Mouse (Mus musculus): Measurements from ENCODE around the gene March6. TPM values are rescaled to one million over a fixed set of nuclear protein-coding genes. Genes with fewer than 3 reads are reported as not detected.
A peak's percentile ranks its signal among the peaks of the same experiment; 100 is the strongest.

Gene March6
- polyA plus RNA-seq, 1 experiment from 2014 or later = 21.7 TPM

DNA sequence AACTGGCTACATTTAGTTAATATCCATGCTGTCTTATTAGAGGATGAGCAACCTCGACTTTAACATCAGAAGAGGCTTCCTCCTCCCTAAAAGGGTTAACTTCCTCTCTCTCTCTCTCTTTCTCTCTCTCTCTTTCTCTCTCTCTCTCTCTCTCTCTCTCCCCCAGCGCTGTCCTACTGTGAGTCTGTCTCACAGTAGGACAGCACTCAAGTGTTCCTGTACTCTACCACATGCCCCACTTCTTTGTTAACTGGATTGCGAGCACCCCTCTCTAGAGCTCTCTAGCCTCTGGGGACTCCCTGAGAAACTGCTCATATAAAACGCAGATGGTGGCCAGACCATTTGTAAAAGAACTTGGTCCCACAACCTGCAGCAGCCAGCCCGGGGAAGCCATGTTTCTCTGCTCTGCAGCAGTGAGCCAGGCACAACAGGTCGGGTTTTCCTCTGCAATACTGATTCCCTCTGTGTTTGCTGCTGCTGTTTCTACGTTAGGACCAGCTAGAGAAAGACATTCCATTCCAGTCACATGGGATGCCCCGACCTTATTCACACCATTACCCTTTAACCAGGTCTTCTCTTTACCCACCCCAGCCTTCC, 4.5 kb upstream of the March6 start:
- ATAC-seq = no peak
- Histone ChIP-seq H3K4me1 (ENCODE audit: control insufficient read depth, insufficient read depth, low read length) (no peaks in the 10 kb centered on the region), H3K9me3 (ENCODE audit: control insufficient read depth, low read length) (no peaks in the 10 kb centered on the region), H3K27ac (ENCODE audit: low read length) (no peak overlapping the region), H3K27me3 (replicated peaks; ENCODE audit: control insufficient read depth, insufficient read depth, low read length) (no peaks in the 10 kb centered on the region), H3K4me3 (ENCODE audit: low read length) (no peak overlapping the region), H3K36me3 (ENCODE audit: control insufficient read depth, insufficient read depth, low read length) (no peaks in the 10 kb centered on the region), H3K9ac (ENCODE audit: low read depth, low read length) (no peak overlapping the region), H3K4me2 (ENCODE audit: low read depth, low read length) (no peak overlapping the region)
- WGBS = 28% methylated on average over 8 of the region's 8 CpGs

- Histone ChIP-seq H3K27ac (ENCODE audit: low read length) (no peak overlapping the region), H3K36me3 (ENCODE audit: control insufficient read depth, insufficient read depth, low read length) (no peaks in the 10 kb centered on the region), H3K4me3 (ENCODE audit: low read length) (no peak overlapping the region), H3K4me2 (ENCODE audit: low read depth, low read length) (no peak overlapping the region), H3K4me1 (ENCODE audit: control insufficient read depth, insufficient read depth, low read length) (no peaks in the 10 kb centered on the region; the same call in 1 of the 2 replicates), H3K9ac (ENCODE audit: low read depth, low read length) (no peak overlapping the region), H3K27me3 (replicated peaks; ENCODE audit: control insufficient read depth, insufficient read depth, low read length) (no peaks in the 10 kb centered on the region), H3K9me3 (ENCODE audit: control insufficient read depth, low read length) (no peaks in the 10 kb centered on the region)
- WGBS = 82% methylated on average over 7 of the region's 7 CpGs
- no peak for ATAC-seq
Measured at GRCm38 (mm10) chr15:31534421-31535258, 3.8 kb upstream of the March6 start.

GRCm38 (mm10) chr15:31533529-31533928, 2.7 kb upstream of the March6 start:
- no peaks in the 10 kb centered on the region for H3K27me3 ChIP-seq (replicated peaks; ENCODE audit: control insufficient read depth, insufficient read depth, low read length)
- no peak overlapping the region for H3K4me3 ChIP-seq (ENCODE audit: low read length)
- peaks cover 4% of the 10 kb centered on the region for H3K4me1 ChIP-seq (ENCODE audit: control insufficient read depth, insufficient read depth, low read length)
- H3K27ac ChIP-seq (ENCODE audit: low read length) = no peak overlapping the region
- ATAC-seq = no peak
- H3K4me2 ChIP-seq (ENCODE audit: low read depth, low read length) = no peak overlapping the region
- H3K9me3 ChIP-seq (ENCODE audit: control insufficient read depth, low read length) = no peaks in the 10 kb centered on the region
- H3K9ac ChIP-seq (ENCODE audit: low read depth, low read length) = no peak overlapping the region
- 81% methylated on average over 2 of the region's 2 CpGs for WGBS
- H3K36me3 ChIP-seq (ENCODE audit: control insufficient read depth, insufficient read depth, low read length) = no peaks in the 10 kb centered on the region

DNA sequence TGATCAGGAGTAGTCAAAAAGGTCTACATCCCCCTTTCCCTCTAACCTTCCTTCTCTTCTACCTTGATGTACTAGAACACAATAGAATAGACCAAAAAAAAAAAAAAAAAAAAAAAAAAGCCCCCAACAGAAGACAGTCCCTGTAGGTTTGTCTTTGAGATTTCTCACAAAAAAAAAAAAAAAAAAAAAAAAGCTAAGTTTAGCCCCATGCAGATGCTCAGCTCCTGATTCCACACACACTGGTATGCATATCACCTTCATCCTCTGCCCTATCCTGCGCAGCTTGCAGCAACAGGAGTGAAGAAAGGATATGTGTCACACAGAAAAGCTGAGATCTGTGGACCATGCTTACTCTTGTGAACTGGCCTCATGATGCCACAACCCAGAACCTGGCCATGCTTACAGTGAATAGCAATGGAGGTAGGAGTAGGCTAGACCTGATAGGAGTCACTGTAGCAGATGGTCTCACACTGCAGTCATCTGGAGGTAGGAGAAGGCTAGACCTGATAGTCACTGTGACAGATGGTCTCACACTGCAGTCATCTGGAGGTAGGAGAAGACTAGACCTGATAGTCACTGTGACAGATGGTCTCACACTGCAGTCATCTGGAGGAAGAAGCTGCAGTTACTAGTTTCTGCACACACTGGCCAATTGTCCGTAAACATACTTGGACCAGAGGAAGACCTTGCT, 1.6 kb upstream of the March6 start:
- Histone ChIP-seq H3K9me3 (ENCODE audit: control insufficient read depth, low read length) (no peaks in the 10 kb centered on the region), H3K4me3 (ENCODE audit: low read length) (no peak overlapping the region), H3K4me2 (ENCODE audit: low read depth, low read length) (no peak overlapping the region), H3K27ac (ENCODE audit: low read length) (no peak overlapping the region), H3K4me1 (ENCODE audit: control insufficient read depth, insufficient read depth, low read length) (peaks cover 4% of the 10 kb centered on the region), H3K9ac (ENCODE audit: low read depth, low read length) (no peak overlapping the region), H3K36me3 (ENCODE audit: control insufficient read depth, insufficient read depth, low read length) (no peaks in the 10 kb centered on the region), H3K27me3 (replicated peaks; ENCODE audit: control insufficient read depth, insufficient read depth, low read length) (no peaks in the 10 kb centered on the region)
- WGBS = 92% methylated on average over 2 of the region's 2 CpGs
- no peak for ATAC-seq

DNA sequence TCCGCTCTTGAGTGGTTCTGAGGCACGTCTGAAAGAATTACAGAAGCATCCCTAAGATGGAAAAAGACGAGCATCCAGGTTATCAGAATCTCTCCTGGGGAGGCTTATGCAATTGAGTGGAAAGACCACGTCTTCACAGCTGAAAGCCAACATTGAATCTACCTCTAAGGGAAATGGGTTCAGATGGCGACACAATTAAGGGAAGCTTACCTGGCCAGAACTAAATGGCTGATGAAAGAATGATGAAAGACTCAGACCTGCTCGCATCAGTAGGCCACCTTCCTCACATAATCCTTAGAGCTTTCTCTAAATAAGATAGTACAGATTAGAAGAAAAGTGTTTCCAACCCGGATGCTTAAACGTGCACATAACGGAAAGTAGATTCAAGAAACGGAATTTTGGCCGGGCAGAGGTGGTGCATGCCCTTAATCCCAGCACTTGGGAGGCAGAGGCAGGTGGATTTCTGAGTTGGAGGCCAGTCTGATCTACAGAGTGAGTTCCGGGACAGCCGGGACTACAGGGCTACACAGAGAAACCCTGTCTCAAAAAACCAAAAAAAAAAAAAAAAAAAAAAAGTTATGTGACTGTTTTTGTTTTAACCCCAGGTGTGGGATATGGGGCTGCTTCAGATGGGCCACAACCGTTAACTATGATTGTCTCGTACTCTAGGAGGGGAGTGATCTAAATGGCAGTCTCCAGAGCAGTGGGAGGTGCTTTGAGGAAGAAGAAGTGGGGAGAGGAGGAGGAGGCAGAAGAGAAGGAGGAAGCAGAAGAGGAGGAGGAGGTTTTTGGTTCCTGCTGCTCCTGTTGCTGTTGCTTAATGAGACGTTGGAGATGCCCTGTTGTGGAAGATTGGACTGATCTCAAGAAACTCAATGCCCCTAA, 835 bp upstream of the March6 start:
- no peaks in the 10 kb centered on the region for H3K9me3 ChIP-seq (ENCODE audit: control insufficient read depth, low read length)
- no peaks in the 10 kb centered on the region for H3K36me3 ChIP-seq (ENCODE audit: control insufficient read depth, insufficient read depth, low read length)
- peak overlapping the region; percentile 87 for H3K9ac ChIP-seq (ENCODE audit: low read depth, low read length)
- peaks cover 4% of the 10 kb centered on the region for H3K4me1 ChIP-seq (ENCODE audit: control insufficient read depth, insufficient read depth, low read length)
- H3K4me3 ChIP-seq (ENCODE audit: low read length) = peak overlapping the region; percentile 91
- no peaks in the 10 kb centered on the region for H3K27me3 ChIP-seq (replicated peaks; ENCODE audit: control insufficient read depth, insufficient read depth, low read length)
- ATAC-seq = peak; percentile 6; the same call in 1 of the 2 replicates
- WGBS = 18% methylated on average over 16 of the region's 16 CpGs
- H3K4me2 ChIP-seq (ENCODE audit: low read depth, low read length) = peak overlapping the region; percentile 62
- peak overlapping the region; percentile 95 for H3K27ac ChIP-seq (ENCODE audit: low read length)

- H3K4me2 ChIP-seq (ENCODE audit: low read depth, low read length) = peak overlapping the region; percentile 77
- no peaks in the 10 kb centered on the region for H3K36me3 ChIP-seq (ENCODE audit: control insufficient read depth, insufficient read depth, low read length)
- WGBS = under 1% methylated on average over 54 of the region's 56 CpGs
Measured at GRCm38 (mm10) chr15:31529811-31530658, 818 bp downstream of the March6 start.

GRCm38 (mm10) chr15:31529103-31529502, 1.8 kb downstream of the March6 start:
- Histone ChIP-seq H3K27me3 (replicated peaks; ENCODE audit: control insufficient read depth, insufficient read depth, low read length) (no peaks in the 10 kb centered on the region), H3K4me1 (ENCODE audit: control insufficient read depth, insufficient read depth, low read length) (peaks cover 4% of the 10 kb centered on the region), H3K36me3 (ENCODE audit: control insufficient read depth, insufficient read depth, low read length) (no peaks in the 10 kb centered on the region), H3K4me3 (ENCODE audit: low read length) (peak overlapping the region; percentile 91), H3K9me3 (ENCODE audit: control insufficient read depth, low read length) (no peaks in the 10 kb centered on the region), H3K27ac (ENCODE audit: low read length) (no peak overlapping the region), H3K4me2 (ENCODE audit: low read depth, low read length) (peak overlapping the region; percentile 77), H3K9ac (ENCODE audit: low read depth, low read length) (no peak overlapping the region)
- 17% methylated on average over 6 of the region's 6 CpGs for WGBS
- no peak for ATAC-seq

More at GRCm38 (mm10) chr15:31529811-31530658, 818 bp downstream of the March6 start:
- H3K9ac ChIP-seq (ENCODE audit: low read depth, low read length) = peak overlapping the region; percentile 96
- ATAC-seq = peak; percentile 54
- peak overlapping the region; percentile 95 for H3K27ac ChIP-seq (ENCODE audit: low read length)
- no peaks in the 10 kb centered on the region for H3K9me3 ChIP-seq (ENCODE audit: control insufficient read depth, low read length)
- no peaks in the 10 kb centered on the region for H3K27me3 ChIP-seq (replicated peaks; ENCODE audit: control insufficient read depth, insufficient read depth, low read length)
- H3K4me3 ChIP-seq (ENCODE audit: low read length) = peak overlapping the region; percentile 91
- peaks cover 4% of the 10 kb centered on the region for H3K4me1 ChIP-seq (ENCODE audit: control insufficient read depth, insufficient read depth, low read length)

- 95% methylated on average over 4 of the region's 4 CpGs for WGBS
Measured at GRCm38 (mm10) chr15:31528477-31528876, 2.4 kb downstream of the March6 start.

More at GRCm38 (mm10) chr15:31528477-31528876, 2.4 kb downstream of the March6 start:
- H3K4me3 ChIP-seq (ENCODE audit: low read length) = no peak overlapping the region
- H3K9me3 ChIP-seq (ENCODE audit: control insufficient read depth, low read length) = no peaks in the 10 kb centered on the region
- H3K9ac ChIP-seq (ENCODE audit: low read depth, low read length) = no peak overlapping the region
- no peak overlapping the region for H3K4me2 ChIP-seq (ENCODE audit: low read depth, low read length)
- H3K36me3 ChIP-seq (ENCODE audit: control insufficient read depth, insufficient read depth, low read length) = no peaks in the 10 kb centered on the region
- ATAC-seq = no peak
- no peaks in the 10 kb centered on the region for H3K27me3 ChIP-seq (replicated peaks; ENCODE audit: control insufficient read depth, insufficient read depth, low read length)
- H3K27ac ChIP-seq (ENCODE audit: low read length) = no peak overlapping the region
- H3K4me1 ChIP-seq (ENCODE audit: control insufficient read depth, insufficient read depth, low read length) = peaks cover 4% of the 10 kb centered on the region
